Mouse (Mus musculus): ENCODE data around the gene Ncs1. TPM values are rescaled to one million over a fixed set of nuclear protein-coding genes. Genes with fewer than 3 reads are reported as not detected.
A peak's percentile ranks its signal among the peaks of the same experiment; 100 is the strongest.

Gene Ncs1
- polyA plus RNA-seq, 1 experiment from 2014 or later, result 70.5 TPM

DNA sequence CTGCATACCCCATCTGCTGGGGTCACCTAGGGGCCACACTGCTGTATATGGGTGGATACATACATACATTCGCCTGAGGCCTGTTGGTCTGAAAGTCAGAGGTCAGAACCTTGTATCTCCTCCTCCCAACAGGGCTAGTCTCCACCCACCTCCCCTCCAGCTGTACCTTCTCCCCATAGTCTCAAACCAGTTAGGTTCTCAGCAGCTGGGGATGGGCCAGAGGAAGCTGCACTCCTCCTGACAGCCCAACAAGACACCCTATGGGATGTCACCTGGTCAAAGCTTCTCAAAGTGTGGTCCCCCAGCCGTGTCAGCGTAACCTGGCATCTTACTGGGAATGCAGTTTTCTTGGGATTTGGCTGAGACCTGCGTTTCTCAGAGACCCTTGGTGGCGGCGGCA lies 50.8 kb downstream of the Ncs1 start:
- 84% methylated on average over 6 of the region's 6 CpGs for WGBS
- Histone ChIP-seq H3K27ac (ENCODE audit: low read depth, low read length) (no peak overlapping the region), H3K9ac (ENCODE audit: low read depth, low read length) (no peak overlapping the region), H3K27me3 (ENCODE audit: control insufficient read depth, insufficient read depth, low read length) (no peaks in the 10 kb centered on the region), H3K4me2 (replicated peaks; ENCODE audit: low read depth, low read length) (no peak overlapping the region), H3K36me3 (ENCODE audit: control insufficient read depth, insufficient read depth, low read length) (no peaks in the 10 kb centered on the region), H3K4me1 (replicated peaks; ENCODE audit: control insufficient read depth, insufficient read depth, low read length) (no peaks in the 10 kb centered on the region), H3K4me3 (ENCODE audit: low read depth, low read length) (no peak overlapping the region), H3K9me3 (ENCODE audit: control insufficient read depth, low read length) (no peaks in the 10 kb centered on the region)
- no peak for ATAC-seq (ENCODE audit: low FRiP score)
- no peak for DNase-seq (ENCODE audit: low spot score)

- Histone ChIP-seq H3K36me3 (ENCODE audit: control insufficient read depth, insufficient read depth, low read length) (no peaks in the 10 kb centered on the region), H3K27ac (ENCODE audit: low read depth, low read length) (no peak overlapping the region), H3K9me3 (ENCODE audit: control insufficient read depth, low read length) (no peaks in the 10 kb centered on the region), H3K4me3 (ENCODE audit: low read depth, low read length) (peak overlapping the region; percentile 32), H3K4me1 (replicated peaks; ENCODE audit: control insufficient read depth, insufficient read depth, low read length) (no peaks in the 10 kb centered on the region), H3K9ac (ENCODE audit: low read depth, low read length) (peak overlapping the region; percentile 52; the same call in 1 of the 2 replicates), H3K4me2 (replicated peaks; ENCODE audit: low read depth, low read length) (peak overlapping the region; percentile 41), H3K27me3 (ENCODE audit: control insufficient read depth, insufficient read depth, low read length) (no peaks in the 10 kb centered on the region)
- DNase-seq (ENCODE audit: low spot score) (peak; percentile 78), ATAC-seq (ENCODE audit: low FRiP score) (peak; percentile 79)
- 2% methylated on average over 17 of the region's 17 CpGs for WGBS
These were observed 52.1 kb downstream of the Ncs1 start for GRCm38 (mm10) chr2:31297602-31298268.

GRCm38 (mm10) chr2:31298814-31299213 lies 53.2 kb downstream of the Ncs1 start:
- Histone ChIP-seq H3K4me2 (replicated peaks; ENCODE audit: low read depth, low read length) (peak overlapping the region; percentile 41; the same call in 1 of the 2 replicates), H3K9ac (ENCODE audit: low read depth, low read length) (no peak overlapping the region), H3K36me3 (ENCODE audit: control insufficient read depth, insufficient read depth, low read length) (no peaks in the 10 kb centered on the region), H3K27ac (ENCODE audit: low read depth, low read length) (no peak overlapping the region), H3K4me1 (replicated peaks; ENCODE audit: control insufficient read depth, insufficient read depth, low read length) (no peaks in the 10 kb centered on the region), H3K4me3 (ENCODE audit: low read depth, low read length) (no peak overlapping the region), H3K9me3 (ENCODE audit: control insufficient read depth, low read length) (no peaks in the 10 kb centered on the region), H3K27me3 (ENCODE audit: control insufficient read depth, insufficient read depth, low read length) (no peaks in the 10 kb centered on the region)
- no peak for ATAC-seq (ENCODE audit: low FRiP score)
- DNase-seq (ENCODE audit: low spot score), result no peak
- 63% methylated on average over 4 of the region's 4 CpGs for WGBS

- no peak overlapping the region for H3K9ac ChIP-seq (ENCODE audit: low read depth, low read length)
- ATAC-seq (ENCODE audit: low FRiP score) (no peak), DNase-seq (ENCODE audit: low spot score) (peak; percentile 79)
- no peak overlapping the region for H3K4me3 ChIP-seq (ENCODE audit: low read depth, low read length)
- no peaks in the 10 kb centered on the region for H3K27me3 ChIP-seq (ENCODE audit: control insufficient read depth, insufficient read depth, low read length)
- WGBS, result 24% methylated on average over 4 of the region's 4 CpGs
- no peak overlapping the region for H3K4me2 ChIP-seq (replicated peaks; ENCODE audit: low read depth, low read length)
- no peaks in the 10 kb centered on the region for H3K4me1 ChIP-seq (replicated peaks; ENCODE audit: control insufficient read depth, insufficient read depth, low read length)
- H3K27ac ChIP-seq (ENCODE audit: low read depth, low read length), result no peak overlapping the region
- no peaks in the 10 kb centered on the region for H3K36me3 ChIP-seq (ENCODE audit: control insufficient read depth, insufficient read depth, low read length)
- H3K9me3 ChIP-seq (ENCODE audit: control insufficient read depth, low read length), result no peaks in the 10 kb centered on the region
These were observed 53.6 kb downstream of the Ncs1 start for GRCm38 (mm10) chr2:31299266-31299665.

- no peaks in the 10 kb centered on the region for H3K4me1 ChIP-seq (replicated peaks; ENCODE audit: control insufficient read depth, insufficient read depth, low read length)
- 80% methylated on average over 10 of the region's 10 CpGs for WGBS
These were observed 54.4 kb downstream of the Ncs1 start for GRCm38 (mm10) chr2:31299996-31300395.

DNA sequence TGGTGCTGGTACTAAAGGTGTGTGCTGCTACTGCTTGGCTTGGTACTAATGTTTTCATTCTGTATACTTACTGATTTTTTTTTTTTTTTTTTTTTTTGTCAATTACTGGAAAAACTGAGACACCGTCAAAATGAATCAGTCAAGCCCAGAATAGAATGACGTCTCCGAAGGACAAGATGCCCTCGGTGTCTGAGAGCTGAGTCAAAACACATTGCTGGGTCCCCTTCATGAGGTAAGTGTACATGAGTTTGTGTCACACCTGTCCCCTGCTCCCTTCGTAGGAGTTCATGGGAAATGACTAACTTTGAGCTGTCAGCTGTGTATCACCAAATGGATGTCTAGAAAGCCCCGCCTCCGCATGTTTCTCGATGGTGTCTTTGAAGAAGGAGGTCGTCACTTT lies 57.6 kb downstream of the Ncs1 start:
- Histone ChIP-seq H3K4me1 (replicated peaks; ENCODE audit: control insufficient read depth, insufficient read depth, low read length) (no peaks in the 10 kb centered on the region), H3K9ac (ENCODE audit: low read depth, low read length) (no peak overlapping the region), H3K27me3 (ENCODE audit: control insufficient read depth, insufficient read depth, low read length) (no peaks in the 10 kb centered on the region), H3K27ac (ENCODE audit: low read depth, low read length) (no peak overlapping the region), H3K4me2 (replicated peaks; ENCODE audit: low read depth, low read length) (no peak overlapping the region), H3K9me3 (ENCODE audit: control insufficient read depth, low read length) (no peaks in the 10 kb centered on the region), H3K36me3 (ENCODE audit: control insufficient read depth, insufficient read depth, low read length) (no peaks in the 10 kb centered on the region), H3K4me3 (ENCODE audit: low read depth, low read length) (no peak overlapping the region)
- 78% methylated on average over 9 of the region's 9 CpGs for WGBS
- ATAC-seq (ENCODE audit: low FRiP score) (no peak), DNase-seq (ENCODE audit: low spot score) (no peak)

More at GRCm38 (mm10) chr2:31299996-31300395, 54.4 kb downstream of the Ncs1 start:
- no peaks in the 10 kb centered on the region for H3K27me3 ChIP-seq (ENCODE audit: control insufficient read depth, insufficient read depth, low read length)
- H3K27ac ChIP-seq (ENCODE audit: low read depth, low read length), result no peak overlapping the region
- no peak overlapping the region for H3K4me2 ChIP-seq (replicated peaks; ENCODE audit: low read depth, low read length)
- no peak overlapping the region for H3K9ac ChIP-seq (ENCODE audit: low read depth, low read length)
- H3K36me3 ChIP-seq (ENCODE audit: control insufficient read depth, insufficient read depth, low read length), result no peaks in the 10 kb centered on the region
- no peak for DNase-seq (ENCODE audit: low spot score)
- H3K9me3 ChIP-seq (ENCODE audit: control insufficient read depth, low read length), result no peaks in the 10 kb centered on the region
- H3K4me3 ChIP-seq (ENCODE audit: low read depth, low read length), result no peak overlapping the region
- no peak for ATAC-seq (ENCODE audit: low FRiP score)

DNA sequence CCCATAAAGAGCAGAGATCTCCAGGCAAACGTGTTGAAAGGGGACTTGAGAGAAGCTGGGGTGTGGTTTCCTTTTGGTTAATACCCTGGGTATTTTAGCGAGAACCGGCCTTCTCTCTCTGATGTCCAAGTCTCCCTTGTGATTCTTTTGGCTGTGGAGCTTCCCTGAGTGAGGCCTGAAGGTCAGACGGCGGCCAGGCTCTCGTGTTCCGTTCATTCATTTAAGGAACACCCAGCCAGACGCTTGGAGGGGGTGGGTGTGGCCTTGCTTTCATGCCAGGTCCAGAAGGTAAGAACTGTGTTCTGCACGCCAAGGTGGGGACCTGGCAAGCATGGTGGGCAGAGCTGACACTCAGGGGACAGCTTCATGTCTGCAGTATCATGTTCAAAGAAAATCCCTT lies 58.6 kb downstream of the Ncs1 start:
- Histone ChIP-seq H3K36me3 (ENCODE audit: control insufficient read depth, insufficient read depth, low read length) (no peaks in the 10 kb centered on the region), H3K4me3 (ENCODE audit: low read depth, low read length) (no peak overlapping the region), H3K9me3 (ENCODE audit: control insufficient read depth, low read length) (no peaks in the 10 kb centered on the region), H3K27me3 (ENCODE audit: control insufficient read depth, insufficient read depth, low read length) (no peaks in the 10 kb centered on the region), H3K9ac (ENCODE audit: low read depth, low read length) (no peak overlapping the region), H3K4me1 (replicated peaks; ENCODE audit: control insufficient read depth, insufficient read depth, low read length) (no peaks in the 10 kb centered on the region), H3K4me2 (replicated peaks; ENCODE audit: low read depth, low read length) (no peak overlapping the region), H3K27ac (ENCODE audit: low read depth, low read length) (no peak overlapping the region)
- DNase-seq (ENCODE audit: low spot score) (no peak), ATAC-seq (ENCODE audit: low FRiP score) (no peak)
- 77% methylated on average over 9 of the region's 9 CpGs for WGBS

GRCm38 (mm10) chr2:31304801-31305665 lies 59.4 kb downstream of the Ncs1 start:
- no peak for ATAC-seq (ENCODE audit: low FRiP score)
- DNase-seq (ENCODE audit: low spot score), result no peak
- WGBS, result 80% methylated on average over 22 of the region's 22 CpGs

More at GRCm38 (mm10) chr2:31304801-31305665, 59.4 kb downstream of the Ncs1 start:
- no peaks in the 10 kb centered on the region for H3K9me3 ChIP-seq (ENCODE audit: control insufficient read depth, low read length)
- no peaks in the 10 kb centered on the region for H3K36me3 ChIP-seq (ENCODE audit: control insufficient read depth, insufficient read depth, low read length)
- no peak overlapping the region for H3K27ac ChIP-seq (ENCODE audit: low read depth, low read length)
- no peak overlapping the region for H3K9ac ChIP-seq (ENCODE audit: low read depth, low read length)
- no peaks in the 10 kb centered on the region for H3K27me3 ChIP-seq (ENCODE audit: control insufficient read depth, insufficient read depth, low read length)
- no peaks in the 10 kb centered on the region for H3K4me1 ChIP-seq (replicated peaks; ENCODE audit: control insufficient read depth, insufficient read depth, low read length)
- no peak overlapping the region for H3K4me3 ChIP-seq (ENCODE audit: low read depth, low read length)
- no peak overlapping the region for H3K4me2 ChIP-seq (replicated peaks; ENCODE audit: low read depth, low read length)
